Mouse (Mus musculus) gonadal fat pad, adult 2 months (tissue): ENCODE results near the gene Gm20503. TPM values are rescaled to one million over a fixed set of nuclear protein-coding genes. Genes with fewer than 3 reads are reported as not detected.

Source experiments
- DNase-seq: peaks from one replicate; pipeline ENCODE4 v3.0.0-alpha.2; 2012; ENCODE audit warnings: low read depth
- polyA plus RNA-seq: library from polyadenylated mRNA; depleted of rRNA; stranded (reverse); fragments of >200 nt; gene quantifications from 2 replicates; pipeline ENCODE4 v1.2.3, GENCODE M21; 2012; rRNA removed

Gm20503 gene
- polyA plus RNA-seq, 1 experiment, result not detected

DNA sequence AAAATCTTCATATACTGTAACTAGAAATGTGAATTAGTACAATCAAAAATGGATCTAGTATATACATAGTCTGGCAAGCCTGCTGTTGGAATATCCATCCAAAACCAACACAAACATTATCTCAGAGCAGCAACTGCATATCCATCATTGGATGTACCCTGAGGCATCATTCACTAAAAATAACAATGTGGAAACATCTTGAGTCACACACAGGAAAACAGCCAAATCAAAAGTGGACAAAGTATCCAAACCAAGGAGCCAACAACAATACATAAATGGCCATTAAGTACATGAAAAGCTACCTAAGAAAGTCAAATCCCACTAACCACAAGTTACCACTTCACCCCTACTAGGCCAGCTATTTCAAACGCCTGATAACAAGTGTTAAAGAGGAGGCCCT is 86.4 kb downstream of the Gm20503 start:
- DNase-seq, result no peak

Other genes with a start within 250 kb of the Gm20503 start
- 0.12 and 0.23 TPM in 2 replicates for gene Olfr267, start 215.5 kb upstream of the Gm20503 start, polyA plus RNA-seq
- gene Ecpas, start 90.5 kb upstream of the Gm20503 start, polyA plus RNA-seq, result 16.8 and 21.2 TPM in 2 replicates
- gene Zkscan16, start 59.6 kb upstream of the Gm20503 start, polyA plus RNA-seq, result 0.53 and 0.66 TPM in 2 replicates
- gene Ptgr1, start 16.1 kb upstream of the Gm20503 start, polyA plus RNA-seq, result 6.7 and 6.8 TPM in 2 replicates
- 3.7 and 4.7 TPM in 2 replicates for gene Dnajc25, start 8.1 kb upstream of the Gm20503 start, polyA plus RNA-seq
- gene Gng10, start 31.9 kb downstream of the Gm20503 start, polyA plus RNA-seq, result 17.1 and 21.6 TPM in 2 replicates
- 0.03 TPM in 1 of 2 replicates, not detected in the other for gene AI481877, start 135.8 kb downstream of the Gm20503 start, polyA plus RNA-seq
- gene Ugcg, start 186.0 kb downstream of the Gm20503 start, polyA plus RNA-seq, result 10.9 and 13.5 TPM in 2 replicates